Mouse (Mus musculus): Measurements from ENCODE around the gene Dpy19l3.

Dpy19l3 gene

GRCm38 (mm10) chr7:35636874-35637273 is 117.4 kb downstream of the Dpy19l3 start:
- DNase-seq (ENCODE audit: low read depth, low spot score): no peak

GRCm38 (mm10) chr7:35636229-35636628 is 118.0 kb downstream of the Dpy19l3 start:
- no peak for DNase-seq (ENCODE audit: low read depth, low spot score)
